Mouse (Mus musculus): ENCODE data around the gene Mypn. TPM values are rescaled to one million over a fixed set of nuclear protein-coding genes. Genes with fewer than 3 reads are reported as not detected.
A peak's percentile ranks its signal among the peaks of the same experiment; 100 is the strongest.

The Mypn gene
- 0.01 TPM in 1 of 2 replicates, not detected in the other for polyA plus RNA-seq (2012; rRNA removed)

- Histone ChIP-seq H3K4me3 (ENCODE audit: extremely low read depth, insufficient read depth, insufficient read length) (no peak within 1 kb of the TSS), H3K36me3 (ENCODE audit: control insufficient read depth, insufficient read depth, low read length) (no peaks in the 10 kb centered on the region), H3K27me3 (ENCODE audit: control insufficient read depth, insufficient read depth, low read length) (no peaks in the 10 kb centered on the region), H3K4me1 (ENCODE audit: control insufficient read depth, insufficient read depth, insufficient read length) (no peaks in the 10 kb centered on the region), H3K27ac (ENCODE audit: insufficient read depth, low read length) (no peak within 1 kb of the TSS)
- no peak for DNase-seq (ENCODE audit: low read depth in 1 of 2, low spot score in 2 of 2)
- TF ChIP-seq CTCF (IDR thresholded peaks at IDR 0.05; ENCODE audit: extremely low read depth, insufficient read depth, insufficient read length, insufficient replicate concordance): no peak
- TF ChIP-seq POLR2A (IDR thresholded peaks at IDR 0.05; ENCODE audit: low read depth, low read length): no peak
- WGBS: 94% methylated on average over 15 of the region's 15 CpGs
Measured at GRCm38 (mm10) chr10:63203728-63204127, at the start of gene Mypn. Gene Mypn (minus strand): TSS chr10:63203952.

- no peak overlapping the region for H3K4me3 ChIP-seq (ENCODE audit: extremely low read depth, insufficient read depth, insufficient read length)
- WGBS: 93% methylated on average over 6 of the region's 6 CpGs
- peaks cover 4% of the 10 kb centered on the region; the same call in 1 of the 2 replicates for H3K4me1 ChIP-seq (ENCODE audit: control insufficient read depth, insufficient read depth, insufficient read length)
- no peaks in the 10 kb centered on the region for H3K27me3 ChIP-seq (ENCODE audit: control insufficient read depth, insufficient read depth, low read length)
- no peak overlapping the region for H3K27ac ChIP-seq (ENCODE audit: insufficient read depth, low read length)
- peaks cover 17% of the 10 kb centered on the region for H3K36me3 ChIP-seq (ENCODE audit: control insufficient read depth, insufficient read depth, low read length)
- TF ChIP-seq POLR2A (IDR thresholded peaks at IDR 0.05; ENCODE audit: low read depth, low read length): no peak
- TF ChIP-seq CTCF (IDR thresholded peaks at IDR 0.05; ENCODE audit: extremely low read depth, insufficient read depth, insufficient read length, insufficient replicate concordance): no peak
- no peak for DNase-seq (ENCODE audit: low read depth in 1 of 2, low spot score in 2 of 2)
Measured at GRCm38 (mm10) chr10:63248421-63248820, 44.7 kb upstream of the Mypn start.

- H3K4me1 ChIP-seq (ENCODE audit: control insufficient read depth, insufficient read depth, insufficient read length): peaks cover 7% of the 10 kb centered on the region
- H3K27ac ChIP-seq (ENCODE audit: insufficient read depth, low read length): no peak overlapping the region
- no peak for DNase-seq (ENCODE audit: low read depth in 1 of 2, low spot score in 2 of 2)
- TF ChIP-seq CTCF (IDR thresholded peaks at IDR 0.05; ENCODE audit: extremely low read depth, insufficient read depth, insufficient read length, insufficient replicate concordance) (no peak), POLR2A (IDR thresholded peaks at IDR 0.05; ENCODE audit: low read depth, low read length) (no peak)
- WGBS: 71% methylated on average over 7 of the region's 7 CpGs
- H3K4me3 ChIP-seq (ENCODE audit: extremely low read depth, insufficient read depth, insufficient read length): no peak overlapping the region
- H3K27me3 ChIP-seq (ENCODE audit: control insufficient read depth, insufficient read depth, low read length): no peaks in the 10 kb centered on the region
- peaks cover 15% of the 10 kb centered on the region for H3K36me3 ChIP-seq (ENCODE audit: control insufficient read depth, insufficient read depth, low read length)
Measured at GRCm38 (mm10) chr10:63247457-63247856, 43.7 kb upstream of the Mypn start.

- TF ChIP-seq POLR2A (IDR thresholded peaks at IDR 0.05; ENCODE audit: low read depth, low read length): no peak
- no peak for TF ChIP-seq CTCF (IDR thresholded peaks at IDR 0.05; ENCODE audit: extremely low read depth, insufficient read depth, insufficient read length, insufficient replicate concordance)
- H3K27ac ChIP-seq (ENCODE audit: insufficient read depth, low read length): no peak overlapping the region
- no peak for DNase-seq (ENCODE audit: low read depth in 1 of 2, low spot score in 2 of 2)
- 85% methylated on average over 3 of the region's 3 CpGs for WGBS
- H3K4me1 ChIP-seq (ENCODE audit: control insufficient read depth, insufficient read depth, insufficient read length): peaks cover 13% of the 10 kb centered on the region
- no peaks in the 10 kb centered on the region for H3K27me3 ChIP-seq (ENCODE audit: control insufficient read depth, insufficient read depth, low read length)
- H3K4me3 ChIP-seq (ENCODE audit: extremely low read depth, insufficient read depth, insufficient read length): no peak overlapping the region
- peaks cover 12% of the 10 kb centered on the region for H3K36me3 ChIP-seq (ENCODE audit: control insufficient read depth, insufficient read depth, low read length)
Measured at GRCm38 (mm10) chr10:63245846-63246245, 42.1 kb upstream of the Mypn start.

GRCm38 (mm10) chr10:63244746-63245145 is 41.0 kb upstream of the Mypn start:
- peak in 1 of 2 experiments; percentile 20 for DNase-seq (ENCODE audit: low read depth in 1 of 2, low spot score in 2 of 2)
- H3K36me3 ChIP-seq (ENCODE audit: control insufficient read depth, insufficient read depth, low read length): peaks cover 4% of the 10 kb centered on the region
- TF ChIP-seq POLR2A (IDR thresholded peaks at IDR 0.05; ENCODE audit: low read depth, low read length) (no peak), CTCF (IDR thresholded peaks at IDR 0.05; ENCODE audit: extremely low read depth, insufficient read depth, insufficient read length, insufficient replicate concordance) (peak; percentile 10; the same call in 1 of the 2 replicates)
- no peaks in the 10 kb centered on the region for H3K27me3 ChIP-seq (ENCODE audit: control insufficient read depth, insufficient read depth, low read length)
- peak overlapping the region; percentile 95 for H3K4me3 ChIP-seq (ENCODE audit: extremely low read depth, insufficient read depth, insufficient read length)
- no peak overlapping the region for H3K27ac ChIP-seq (ENCODE audit: insufficient read depth, low read length)
- peaks cover 18% of the 10 kb centered on the region for H3K4me1 ChIP-seq (ENCODE audit: control insufficient read depth, insufficient read depth, insufficient read length)
- 18% methylated on average over 5 of the region's 5 CpGs for WGBS

- DNase-seq (ENCODE audit: low read depth in 1 of 2, low spot score in 2 of 2): peak in 1 of 2 experiments; percentile 45
- H3K27ac ChIP-seq (ENCODE audit: insufficient read depth, low read length): peak overlapping the region; percentile 99
- under 1% methylated on average over 41 of the region's 41 CpGs for WGBS
- H3K36me3 ChIP-seq (ENCODE audit: control insufficient read depth, insufficient read depth, low read length): peaks cover 4% of the 10 kb centered on the region; the same call in 1 of the 2 replicates
- TF ChIP-seq CTCF (IDR thresholded peaks at IDR 0.05; ENCODE audit: extremely low read depth, insufficient read depth, insufficient read length, insufficient replicate concordance): no peak
- TF ChIP-seq POLR2A (IDR thresholded peaks at IDR 0.05; ENCODE audit: low read depth, low read length): no peak
- H3K4me1 ChIP-seq (ENCODE audit: control insufficient read depth, insufficient read depth, insufficient read length): peaks cover 23% of the 10 kb centered on the region
- H3K4me3 ChIP-seq (ENCODE audit: extremely low read depth, insufficient read depth, insufficient read length): peak overlapping the region; percentile 95
- no peaks in the 10 kb centered on the region for H3K27me3 ChIP-seq (ENCODE audit: control insufficient read depth, insufficient read depth, low read length)
Measured at GRCm38 (mm10) chr10:63244055-63244671, 40.4 kb upstream of the Mypn start.

GRCm38 (mm10) chr10:63243493-63244054 is 39.8 kb upstream of the Mypn start, which contains the start of gene Herc4:
Gene Herc4 (plus strand): TSS chr10:63243810.
- H3K4me1 ChIP-seq (ENCODE audit: control insufficient read depth, insufficient read depth, insufficient read length): peaks cover 23% of the 10 kb centered on the region
- H3K27ac ChIP-seq (ENCODE audit: insufficient read depth, low read length): peak within 1 kb of the TSS; percentile 99
- TF ChIP-seq POLR2A (IDR thresholded peaks at IDR 0.05; ENCODE audit: low read depth, low read length) (peak; percentile 78), CTCF (IDR thresholded peaks at IDR 0.05; ENCODE audit: extremely low read depth, insufficient read depth, insufficient read length, insufficient replicate concordance) (no peak)
- DNase-seq (ENCODE audit: low read depth in 1 of 2, low spot score in 2 of 2): peak; percentile 88 to 96
- H3K27me3 ChIP-seq (ENCODE audit: control insufficient read depth, insufficient read depth, low read length): no peaks in the 10 kb centered on the region
- peak within 1 kb of the TSS; percentile 95 for H3K4me3 ChIP-seq (ENCODE audit: extremely low read depth, insufficient read depth, insufficient read length)
- WGBS: under 1% methylated on average over 32 of the region's 44 CpGs
- peaks cover 3% of the 10 kb centered on the region; the same call in 1 of the 2 replicates for H3K36me3 ChIP-seq (ENCODE audit: control insufficient read depth, insufficient read depth, low read length)

Measured in spleen, adult 2 months (tissue).